Mouse (Mus musculus) adipocyte (in vitro differentiated cells): Measurements from ENCODE around the gene Qrich1.
A peak's percentile ranks its signal among the peaks of the same experiment; 100 is the strongest.

ENCODE experiments used
- DNase-seq: peaks from one replicate; pipeline ENCODE4 v3.0.0-alpha.2; 2016; ENCODE audit warnings: low spot score

Qrich1 gene

DNA sequence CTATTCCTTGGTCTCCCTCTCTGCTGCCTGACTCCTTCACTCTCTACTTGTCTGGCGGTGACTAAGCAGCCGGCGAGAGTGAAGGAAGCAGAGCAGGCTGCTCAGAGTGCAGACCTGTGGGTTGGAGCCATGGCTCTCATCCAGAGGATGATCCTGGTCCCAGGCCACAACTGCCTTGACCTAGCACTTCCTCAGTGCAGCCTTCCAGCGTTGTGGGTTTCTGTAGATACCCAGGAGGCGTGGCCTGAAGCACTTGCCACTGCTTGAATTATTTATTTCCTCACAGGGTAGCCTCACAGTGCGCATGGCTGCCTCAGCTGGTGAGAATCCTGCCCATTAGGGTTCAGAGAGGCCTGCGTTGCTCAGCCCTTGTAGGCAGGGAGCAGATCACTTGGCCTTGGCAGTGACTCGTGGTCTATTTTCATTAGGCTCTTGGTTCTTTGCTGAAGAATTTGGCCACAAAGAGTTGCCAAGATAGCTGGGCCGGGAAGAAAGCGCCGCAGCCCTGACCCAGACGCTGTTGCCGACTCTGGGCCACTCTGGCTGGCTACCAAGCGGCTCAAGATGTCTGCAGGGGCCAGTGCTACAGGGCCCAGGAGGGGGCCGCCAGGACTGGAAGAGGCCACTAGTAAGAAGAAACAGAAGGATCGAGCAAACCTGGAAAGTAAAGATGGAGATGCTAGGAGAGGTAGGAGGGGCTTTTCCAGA, 24.4 kb upstream of the Qrich1 start:
- DNase-seq, result peak; percentile 79

DNA sequence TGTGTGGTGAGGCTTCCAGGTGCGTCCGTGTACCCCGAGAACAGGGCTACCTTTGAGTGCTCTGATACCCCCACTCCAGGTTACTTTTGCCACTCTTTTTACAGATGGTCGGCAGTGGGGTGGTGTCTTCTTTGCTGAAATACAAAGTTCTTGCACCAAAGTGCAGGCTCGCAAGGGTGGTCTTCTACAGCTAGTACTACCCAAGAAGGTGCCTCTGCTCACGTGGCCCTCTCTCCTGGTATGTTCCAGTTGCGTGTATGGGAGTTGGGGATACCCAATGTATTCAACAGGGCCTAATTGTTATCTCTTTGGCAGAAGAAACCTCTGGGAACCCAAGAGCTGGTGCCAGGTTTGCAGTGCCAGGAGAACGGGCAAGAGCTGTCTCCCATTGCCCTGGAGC, 23.4 kb upstream of the Qrich1 start:
- no peak for DNase-seq

DNA sequence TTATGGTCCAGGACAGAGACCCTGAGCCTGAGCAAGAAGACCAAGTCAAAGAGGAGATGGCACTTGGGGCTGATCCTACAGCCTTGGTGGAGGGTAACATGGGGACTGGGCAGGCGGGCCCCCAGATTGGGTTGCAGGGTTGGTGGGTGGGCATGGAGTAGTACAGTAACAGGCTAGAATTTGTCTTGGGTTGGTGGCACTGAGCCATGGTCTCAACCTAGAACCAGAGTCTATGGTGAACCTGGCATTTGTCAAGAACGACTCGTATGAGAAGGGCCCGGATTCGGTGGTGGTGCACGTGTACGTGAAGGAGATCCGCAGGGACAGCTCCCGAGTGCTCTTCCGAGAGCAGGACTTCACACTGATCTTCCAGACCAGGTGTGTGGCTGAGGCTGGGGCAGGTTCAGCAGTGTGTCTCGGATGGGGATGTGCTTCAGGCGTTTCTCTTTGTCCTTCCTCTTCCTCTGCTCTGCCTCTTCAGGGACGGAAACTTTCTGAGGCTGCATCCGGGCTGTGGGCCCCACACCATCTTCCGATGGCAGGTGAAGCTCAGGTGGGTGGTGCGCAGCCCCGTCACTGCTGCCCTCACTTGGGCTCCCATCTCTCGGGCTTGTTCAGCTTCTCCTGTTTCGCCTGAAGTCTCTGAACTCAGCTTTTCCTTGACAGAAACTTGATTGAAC, 22.3 kb upstream of the Qrich1 start:
- no peak for DNase-seq

DNA sequence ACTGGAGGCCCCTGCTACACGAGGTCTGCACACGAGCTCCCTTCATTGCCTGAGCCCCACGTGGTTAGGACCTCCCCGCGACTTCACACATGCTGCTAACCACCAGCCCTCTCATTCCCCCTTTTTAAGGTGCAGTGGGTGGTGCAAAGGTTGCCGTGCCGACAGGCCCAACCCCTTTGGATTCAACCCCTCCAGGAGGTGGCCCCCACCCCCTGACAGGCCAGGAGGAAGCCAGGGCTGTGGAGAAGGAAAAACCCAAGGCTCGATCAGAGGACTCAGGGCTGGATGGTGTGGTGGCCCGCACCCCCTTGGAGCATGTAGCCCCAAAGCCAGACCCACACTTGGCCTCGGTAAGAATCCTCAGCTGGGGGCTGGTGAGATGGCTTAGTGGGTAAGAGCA, 21.7 kb upstream of the Qrich1 start:
- no peak for DNase-seq

DNA sequence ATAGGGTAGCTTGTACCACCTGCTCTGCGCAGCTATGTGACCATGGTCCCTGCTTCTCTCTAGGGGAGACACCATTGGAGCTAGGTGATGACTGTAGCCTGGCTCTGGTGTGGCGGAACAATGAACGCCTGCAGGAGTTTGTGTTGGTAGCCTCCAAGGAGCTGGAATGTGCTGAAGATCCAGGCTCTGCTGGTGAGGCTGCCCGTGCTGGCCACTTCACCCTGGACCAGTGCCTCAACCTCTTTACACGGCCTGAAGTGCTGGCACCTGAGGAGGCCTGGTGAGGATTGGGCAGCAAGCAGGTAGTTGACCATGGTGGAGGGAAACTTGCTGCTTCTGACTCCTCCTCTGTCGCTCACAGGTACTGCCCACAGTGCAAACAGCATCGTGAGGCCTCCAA, 17.4 kb upstream of the Qrich1 start:
- DNase-seq, result no peak

DNA sequence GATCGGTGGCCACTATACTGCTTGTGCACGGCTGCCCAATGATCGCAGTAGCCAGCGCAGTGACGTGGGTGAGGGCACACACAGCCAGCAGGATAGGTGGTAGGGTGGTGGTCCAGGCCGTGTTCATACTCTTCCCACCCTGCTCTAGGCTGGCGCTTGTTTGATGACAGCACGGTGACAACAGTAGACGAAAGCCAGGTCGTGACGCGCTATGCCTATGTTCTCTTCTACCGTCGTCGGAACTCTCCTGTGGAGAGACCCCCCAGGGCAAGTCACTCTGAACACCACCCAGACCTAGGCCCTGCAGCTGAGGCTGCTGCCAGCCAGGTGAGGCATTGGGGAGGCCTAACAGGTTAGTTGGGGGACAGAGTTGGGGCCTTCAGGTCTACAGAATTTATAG, 16.7 kb upstream of the Qrich1 start:
- no peak for DNase-seq

DNA sequence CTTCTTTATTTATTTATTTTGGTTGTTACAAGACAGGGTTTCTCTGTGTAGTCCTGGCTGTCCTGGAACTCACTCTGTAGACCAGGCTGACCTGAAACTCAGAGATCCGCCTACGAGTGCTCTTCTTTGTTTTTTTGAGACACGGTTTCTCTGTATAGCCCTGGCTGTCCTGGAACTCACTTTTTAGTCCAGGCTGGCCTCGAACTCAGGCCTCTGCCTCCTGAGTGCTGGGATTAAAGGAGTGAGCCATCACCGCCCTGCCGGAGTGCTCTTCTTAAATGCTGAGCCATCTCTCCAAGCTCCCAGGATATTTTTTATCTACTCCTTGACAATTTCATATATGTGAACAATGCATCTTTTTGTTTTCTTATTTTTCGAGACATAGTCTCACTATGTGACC, 9.7 kb upstream of the Qrich1 start:
- no peak for DNase-seq

DNA sequence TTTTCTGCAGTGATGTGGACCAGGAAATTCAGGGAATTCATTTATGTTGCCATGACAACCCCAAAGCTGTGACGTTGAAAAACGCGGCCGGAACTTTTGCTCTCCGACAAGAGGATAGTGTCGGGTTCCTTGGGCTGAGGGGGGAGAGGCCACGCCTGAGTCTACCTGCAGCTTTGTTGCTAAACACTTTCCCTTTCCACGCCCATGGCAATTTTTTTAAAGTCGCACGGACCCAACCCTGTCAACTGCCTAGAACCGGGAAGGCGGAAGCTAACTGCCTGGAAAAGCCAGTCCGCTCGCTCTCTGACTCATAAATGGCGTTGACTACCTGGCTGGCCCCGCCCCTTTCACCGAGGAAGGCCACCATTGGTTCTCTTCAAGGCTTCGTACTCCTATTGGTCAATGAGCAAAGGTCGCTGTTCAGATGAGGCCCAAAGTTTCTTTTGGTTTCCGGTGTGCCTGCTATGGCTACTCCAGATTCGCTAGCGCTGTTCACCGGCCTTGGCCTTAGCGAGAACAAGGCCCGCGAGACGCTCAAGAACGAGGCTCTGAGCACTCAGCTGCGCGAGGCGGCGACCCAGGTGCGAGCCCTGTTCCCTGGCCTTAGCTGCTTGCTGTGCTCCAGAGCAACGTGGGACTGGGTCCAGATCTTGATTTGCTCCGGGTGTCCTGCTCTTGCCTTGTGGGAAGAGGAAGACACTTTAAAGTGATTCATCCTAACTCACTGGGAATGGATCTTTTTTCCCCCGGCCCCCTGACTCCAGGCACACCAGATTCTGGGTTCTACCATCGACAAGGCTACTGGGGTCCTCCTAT, 8.8 kb upstream of the Qrich1 start, which contains the start of gene Qars:
Qars (plus strand) TSS at position 88 of the 816 bp plus-strand sequence.
- DNase-seq, result peak; percentile 98

DNA sequence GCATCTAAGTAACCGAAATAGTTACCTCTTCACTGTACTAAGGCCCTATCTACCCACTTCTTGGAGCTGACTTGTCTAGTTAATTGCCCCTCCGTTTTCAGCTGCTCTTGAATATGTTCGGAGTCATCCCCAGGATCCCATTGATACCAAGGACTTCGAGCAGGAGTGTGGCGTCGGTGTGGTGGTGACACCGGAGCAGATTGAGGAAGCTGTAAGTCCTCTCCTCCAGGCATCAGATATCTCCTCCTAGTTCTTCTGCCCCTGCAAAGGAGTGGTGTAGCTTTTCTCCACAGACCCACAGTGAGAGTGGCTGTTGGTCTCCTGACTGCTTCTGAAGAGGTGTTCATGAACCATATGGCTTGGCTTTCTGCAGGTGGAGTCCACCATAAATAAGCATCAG, 7.8 kb upstream of the Qrich1 start:
- no peak for DNase-seq

DNA sequence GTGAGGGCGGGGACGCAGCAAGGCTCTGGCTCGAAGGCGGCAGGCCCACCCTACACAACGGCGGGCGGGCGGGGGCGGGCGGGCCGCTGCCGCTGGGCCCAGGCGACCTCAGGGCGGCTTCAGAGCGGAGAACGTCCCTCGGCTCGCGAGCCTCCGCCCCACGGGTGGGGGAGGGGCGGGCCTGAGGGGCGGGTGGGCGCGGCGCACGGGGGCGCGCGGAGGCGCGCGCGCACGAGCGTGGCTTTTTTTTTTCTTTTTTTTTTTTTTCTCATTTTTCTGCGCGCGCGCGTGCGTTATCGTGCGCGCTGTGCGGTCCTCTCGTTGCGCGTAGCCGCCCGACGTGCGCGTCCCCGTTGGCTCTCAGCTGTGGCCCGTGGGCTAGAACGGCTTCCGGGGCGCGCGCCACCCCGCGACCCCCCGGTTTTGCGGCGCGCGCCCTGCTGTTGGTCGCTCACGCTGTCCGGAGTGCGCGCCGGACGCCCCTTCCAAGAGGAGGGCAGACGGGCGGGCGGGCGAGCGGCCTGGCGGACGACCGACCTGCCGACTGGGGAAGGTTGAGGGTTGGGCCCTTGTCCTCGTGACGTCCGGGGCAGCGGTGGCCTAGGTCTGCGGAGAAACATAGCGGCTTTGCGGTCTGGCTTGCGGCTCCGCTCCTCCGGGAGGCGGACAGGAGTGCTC, 786 bp downstream of the Qrich1 start:
- peak; percentile 82 for DNase-seq

DNA sequence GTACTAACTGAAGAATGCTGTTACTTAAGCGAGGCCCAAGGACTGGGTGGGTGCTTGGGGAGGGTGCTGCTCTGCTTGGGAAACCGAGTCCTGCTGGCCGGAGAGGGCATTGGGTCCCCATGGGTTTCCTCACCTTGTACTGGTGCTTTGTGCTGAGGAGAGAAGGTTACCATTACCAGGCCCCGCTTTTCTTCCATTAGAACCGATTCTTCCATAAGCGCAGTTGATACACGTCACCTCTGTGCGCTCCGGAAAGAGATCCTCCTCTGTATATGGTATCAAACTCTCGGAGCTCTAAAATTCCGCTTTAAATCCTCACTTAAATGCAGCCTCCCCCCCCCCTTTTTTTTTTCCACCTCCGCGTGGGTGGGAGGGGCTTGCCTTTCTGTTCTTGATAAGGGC, 1.3 kb downstream of the Qrich1 start:
- DNase-seq, result peak; percentile 64

DNA sequence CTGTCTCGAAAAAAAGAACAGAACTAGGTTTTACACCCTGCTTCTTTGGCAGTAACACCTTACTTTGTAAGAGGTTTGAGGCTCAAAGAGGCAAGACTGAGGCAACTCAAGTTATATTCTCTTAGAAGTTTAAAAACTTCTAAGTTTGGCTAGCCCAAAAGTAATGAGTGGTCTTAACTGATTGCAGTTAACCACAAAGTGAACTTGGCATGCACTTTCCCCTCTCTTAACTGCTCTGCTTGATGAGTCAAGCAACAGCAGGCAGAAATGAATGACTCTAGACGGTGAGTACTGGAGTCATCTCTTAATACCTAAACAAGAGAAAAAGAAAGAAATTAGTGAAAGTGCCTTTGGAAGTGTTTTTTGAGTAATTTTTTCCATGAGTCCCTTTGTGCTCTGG, 5.0 kb downstream of the Qrich1 start:
- no peak for DNase-seq

DNA sequence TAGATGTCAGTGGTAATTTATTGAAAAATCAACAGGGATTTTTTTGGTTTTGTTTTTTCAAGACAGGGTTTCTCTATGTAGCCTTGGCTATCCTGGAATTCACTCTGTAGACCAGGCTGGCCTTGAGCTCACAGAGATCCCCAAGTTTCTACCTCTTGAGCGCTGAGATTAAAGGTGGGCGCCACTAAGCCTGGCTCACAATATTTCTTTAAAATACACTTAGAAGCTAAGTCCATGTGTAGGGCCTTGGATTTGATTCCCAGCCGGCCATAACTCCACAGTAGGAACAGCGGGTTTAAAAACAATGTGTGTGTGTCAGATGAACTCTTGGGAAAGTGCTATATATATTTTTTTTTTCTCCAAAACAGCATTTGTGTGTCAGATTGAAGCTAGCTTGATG, 6.7 kb downstream of the Qrich1 start:
- no peak for DNase-seq

DNA sequence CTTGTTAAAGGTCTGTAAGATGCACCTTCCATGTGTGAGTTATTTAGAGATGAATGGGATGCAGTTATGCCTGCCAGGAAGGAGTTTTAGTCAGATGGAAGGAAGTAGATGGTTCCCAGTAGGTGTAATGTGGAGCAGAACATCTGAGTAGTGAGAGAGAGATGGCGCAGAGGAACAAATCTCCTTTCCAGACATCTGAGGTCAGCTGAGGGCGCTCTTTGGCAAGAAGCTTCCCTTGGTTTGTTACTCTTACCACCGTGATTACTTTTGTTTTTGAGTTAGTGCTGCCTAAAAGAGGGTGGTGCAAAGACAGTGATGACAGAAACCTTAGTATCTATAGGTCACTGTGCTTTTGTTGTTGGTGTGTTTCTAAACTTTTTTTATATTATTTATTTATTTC, 8.8 kb downstream of the Qrich1 start:
- no peak for DNase-seq

DNA sequence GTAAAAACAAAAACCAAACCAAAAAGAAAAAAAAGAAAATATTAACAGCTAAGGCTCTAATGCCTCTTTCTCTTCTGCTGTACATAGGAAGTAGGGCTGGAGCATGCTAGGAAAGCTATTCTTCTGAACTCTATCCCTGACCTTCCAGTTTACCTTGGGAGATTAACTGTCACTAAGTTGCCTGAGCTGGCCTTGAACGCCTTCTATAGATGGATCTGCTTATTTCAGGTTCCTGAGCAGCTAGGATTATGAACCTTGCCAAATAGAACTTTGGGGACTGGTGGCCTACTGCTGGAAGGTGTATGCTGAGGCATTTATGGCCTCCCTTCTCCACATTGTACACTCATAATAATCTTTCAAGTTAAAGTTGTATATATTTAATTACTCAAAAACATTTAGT, 14.3 kb downstream of the Qrich1 start:
- DNase-seq, result no peak

DNA sequence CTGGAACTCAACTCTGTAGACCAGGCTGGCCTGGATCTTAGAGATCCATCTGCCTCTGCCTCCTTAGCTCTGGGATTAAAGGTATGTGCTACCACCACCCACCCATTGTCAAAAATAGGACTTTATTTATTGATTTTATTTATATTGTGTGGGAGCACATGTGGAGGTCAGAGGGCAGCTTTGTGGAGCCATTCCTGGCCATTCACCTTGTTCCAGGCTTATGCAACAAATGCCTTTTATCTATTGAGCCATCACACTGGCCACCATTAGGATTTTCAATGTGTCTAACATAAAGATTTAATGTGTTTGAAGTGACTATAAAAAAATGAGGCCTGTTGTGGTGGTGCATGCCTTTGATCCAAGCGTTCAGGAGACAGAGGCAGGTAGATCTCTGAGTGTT, 14.9 kb downstream of the Qrich1 start:
- no peak for DNase-seq

DNA sequence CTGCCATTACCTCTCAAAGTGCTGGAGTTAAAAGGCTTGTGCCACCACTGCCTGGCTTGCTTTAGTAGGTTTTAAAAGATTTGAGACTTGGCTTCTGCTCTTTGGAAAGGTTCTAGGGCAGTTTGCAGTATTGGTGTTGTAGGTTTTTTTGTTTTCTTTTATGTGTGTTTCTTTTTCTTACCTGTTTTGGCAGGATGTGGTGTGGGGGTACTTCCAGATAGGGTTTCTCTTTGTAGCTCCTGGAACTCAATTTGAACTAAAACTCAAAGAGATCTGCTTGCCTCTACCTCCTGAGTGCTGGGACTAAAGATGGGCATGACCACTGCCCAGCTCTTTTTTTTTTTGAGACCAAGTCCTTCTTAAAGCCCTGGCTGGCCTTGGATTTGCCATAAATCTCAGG, 24.2 kb downstream of the Qrich1 start:
- no peak for DNase-seq

DNA sequence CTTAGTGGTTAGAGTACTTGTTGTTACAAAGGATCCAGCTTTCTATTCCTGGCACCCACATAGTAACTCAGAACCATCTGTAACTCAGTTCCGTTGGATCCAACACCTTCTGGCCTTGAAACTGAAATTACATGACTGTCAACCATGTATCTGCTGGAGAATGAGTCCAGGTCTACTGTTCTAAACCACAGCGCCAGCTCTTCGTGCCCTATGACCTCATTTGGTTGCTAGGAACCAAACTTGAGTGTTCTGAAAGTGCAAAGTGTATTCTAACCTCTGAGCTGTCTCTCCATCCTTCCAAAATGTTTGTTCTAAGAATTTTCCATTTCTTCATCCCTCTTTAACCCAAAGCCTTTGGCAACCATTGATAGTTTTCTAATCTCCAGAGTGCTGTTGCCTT, 29.4 kb downstream of the Qrich1 start:
- DNase-seq, result no peak

DNA sequence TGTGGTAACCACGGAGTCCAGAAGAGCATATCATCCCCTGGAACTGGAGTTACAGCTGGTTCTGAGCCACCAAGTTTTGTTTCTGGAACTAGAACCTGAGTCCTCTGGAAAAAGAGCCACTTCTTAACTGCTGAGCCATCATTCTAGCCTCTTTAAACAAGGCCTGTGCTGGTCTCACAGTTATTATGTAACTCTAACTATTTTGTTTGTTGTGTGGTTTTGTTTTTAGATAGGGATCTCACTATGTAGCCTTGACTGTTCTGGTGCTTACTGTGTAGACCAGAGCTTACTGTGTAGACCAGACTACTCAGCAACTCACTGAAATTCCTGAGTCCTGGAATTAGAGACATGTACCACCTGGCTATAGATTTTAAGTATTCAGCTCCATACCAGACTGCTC, 30.3 kb downstream of the Qrich1 start:
- no peak for DNase-seq

DNA sequence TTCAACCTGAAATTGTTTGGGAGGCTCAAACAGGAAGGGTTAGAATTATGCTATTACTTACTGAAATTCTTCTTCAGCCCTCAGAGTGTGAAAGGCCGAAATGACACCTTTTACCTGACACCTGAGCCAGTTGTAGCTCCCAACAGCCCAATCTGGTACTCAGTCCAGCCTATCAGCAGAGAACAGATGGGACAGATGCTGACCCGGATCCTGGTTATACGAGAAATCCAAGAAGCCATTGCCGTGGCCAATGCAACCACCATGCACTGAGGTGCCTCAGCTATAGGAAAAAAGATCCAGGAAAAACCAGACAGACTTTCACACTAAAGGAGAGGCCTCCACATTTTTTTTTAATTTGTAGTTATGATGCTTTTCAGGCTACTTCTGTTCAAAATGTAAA, 42.6 kb downstream of the Qrich1 start:
- no peak for DNase-seq

DNA sequence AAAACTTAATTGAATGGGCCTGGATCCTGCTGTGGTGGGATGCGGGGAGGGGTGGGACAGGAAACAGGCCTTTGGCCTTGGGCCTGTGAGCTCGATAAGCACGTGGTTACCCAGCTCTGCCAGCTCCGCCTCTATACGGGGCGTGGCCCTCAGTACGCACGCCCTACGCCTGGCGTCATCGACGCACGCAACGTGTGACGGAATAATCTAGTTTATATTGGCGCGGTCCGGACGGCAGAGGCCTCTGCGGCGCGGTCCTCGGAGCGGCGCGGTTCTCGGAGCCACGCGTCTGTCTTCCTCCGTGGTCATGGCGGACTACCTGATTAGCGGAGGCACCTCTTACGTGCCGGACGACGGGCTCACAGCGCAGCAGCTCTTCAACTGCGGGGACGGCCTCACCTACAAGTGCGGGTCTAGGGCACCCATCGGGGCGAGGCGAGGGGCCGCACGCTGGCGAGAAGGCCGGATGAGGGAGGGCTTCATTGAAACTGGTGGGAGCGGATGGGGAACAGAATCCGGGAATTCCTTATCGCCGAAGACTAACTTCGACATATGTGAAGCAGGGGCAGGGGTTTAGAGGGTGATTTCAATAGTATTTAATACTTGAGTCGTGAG, 43.7 kb downstream of the Qrich1 start, which contains the start of gene Impdh2:
Impdh2 (plus strand) TSS at position 60 of the 615 bp plus-strand sequence.
- DNase-seq, result peak; percentile 95

DNA sequence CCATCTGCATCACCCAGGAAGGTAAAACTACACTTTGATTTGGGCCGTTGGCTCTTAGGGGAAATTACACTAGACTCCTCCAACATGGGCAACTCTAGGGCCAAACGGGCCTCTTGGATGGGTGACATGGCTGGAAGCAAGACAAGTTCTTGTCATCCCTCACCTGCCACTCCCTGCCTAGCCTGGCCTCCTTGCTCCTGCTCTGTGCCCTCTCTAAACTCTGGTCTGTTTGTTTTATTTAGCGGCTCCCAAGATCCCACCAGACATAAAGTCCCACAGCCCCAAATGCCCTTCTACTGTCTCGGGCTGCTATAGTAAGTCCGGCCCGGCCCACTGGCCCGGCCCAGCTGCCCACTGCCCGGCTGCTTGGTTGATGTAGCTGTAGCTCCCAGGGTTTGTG, 47.1 kb downstream of the Qrich1 start:
- no peak for DNase-seq
